Mouse (Mus musculus): ENCODE data around the gene Nt5c2. TPM values are rescaled to one million over a fixed set of nuclear protein-coding genes. Genes with fewer than 3 reads are reported as not detected.
A peak's percentile ranks its signal among the peaks of the same experiment; 100 is the strongest.

Gene Nt5c2
- polyA plus RNA-seq, 1 experiment from 2014 or later, result 55.1 TPM

DNA sequence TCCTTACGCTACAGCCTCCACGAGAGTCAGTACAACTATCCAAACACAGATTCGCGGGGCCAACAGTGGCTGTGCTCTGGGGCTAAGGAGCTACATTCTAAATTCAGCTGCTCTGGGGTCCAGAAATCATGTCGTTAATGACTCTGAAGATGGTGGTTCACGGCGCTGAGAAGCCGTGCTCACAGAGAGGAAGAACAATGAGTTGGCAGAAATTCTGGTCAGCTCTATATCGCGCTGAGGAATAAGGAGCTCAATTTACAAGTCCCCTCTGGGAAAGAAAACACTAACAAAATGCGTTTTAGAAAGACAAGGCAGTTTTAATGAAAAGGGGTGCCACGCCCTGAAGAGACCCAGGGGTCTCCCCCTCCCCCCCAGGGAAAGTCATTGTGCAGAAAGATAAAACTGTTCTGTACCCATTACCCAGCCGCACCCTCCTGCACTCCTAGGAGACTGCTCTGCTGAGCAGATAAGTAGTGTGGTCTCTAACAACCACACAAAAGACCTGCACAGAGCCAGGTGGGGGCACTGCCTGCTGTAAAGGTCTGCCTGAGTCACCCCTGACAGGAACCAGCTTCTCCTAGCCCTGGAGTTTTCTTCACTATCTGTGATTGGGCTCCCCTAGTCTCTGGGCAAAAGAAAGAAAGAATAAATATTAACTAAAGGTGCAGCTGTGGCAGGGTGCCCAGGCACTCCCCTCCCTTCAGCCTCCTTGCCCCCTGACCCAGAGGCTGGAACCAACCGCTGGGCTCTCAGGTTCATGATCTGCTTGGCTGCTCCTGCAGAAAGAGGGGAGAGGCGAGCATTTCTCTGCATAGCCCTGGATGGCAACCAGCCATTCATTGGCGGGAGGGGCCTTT, 26.5 kb downstream of the Nt5c2 start:
- peak; percentile 70; the same call in 1 of the 2 replicates for ATAC-seq (replicated peaks; ENCODE audit: low FRiP score, low TSS enrichment, low read depth)
- no peaks in the 10 kb centered on the region for H3K36me3 ChIP-seq (ENCODE audit: control insufficient read depth, insufficient read depth, low read length)
- H3K27ac ChIP-seq (ENCODE audit: low read depth), result peak overlapping the region; percentile 1; the same call in 1 of the 2 replicates
- H3K4me1 ChIP-seq (replicated peaks; ENCODE audit: control insufficient read depth, insufficient read depth, low read length), result peaks cover 3% of the 10 kb centered on the region; the same call in 1 of the 2 replicates
- no peak overlapping the region for H3K4me3 ChIP-seq (ENCODE audit: low read depth, low read length)
- H3K9ac ChIP-seq (ENCODE audit: low read length), result no peak overlapping the region
- no peaks in the 10 kb centered on the region for H3K9me3 ChIP-seq (ENCODE audit: control insufficient read depth, low read length)
- no peak for DNase-seq (ENCODE audit: low spot score)
- no peak overlapping the region for H3K4me2 ChIP-seq (ENCODE audit: low read length)
- WGBS, result 56% methylated on average over 16 of the region's 16 CpGs
- H3K27me3 ChIP-seq (replicated peaks; ENCODE audit: control insufficient read depth, insufficient read depth, low read length), result no peaks in the 10 kb centered on the region

DNA sequence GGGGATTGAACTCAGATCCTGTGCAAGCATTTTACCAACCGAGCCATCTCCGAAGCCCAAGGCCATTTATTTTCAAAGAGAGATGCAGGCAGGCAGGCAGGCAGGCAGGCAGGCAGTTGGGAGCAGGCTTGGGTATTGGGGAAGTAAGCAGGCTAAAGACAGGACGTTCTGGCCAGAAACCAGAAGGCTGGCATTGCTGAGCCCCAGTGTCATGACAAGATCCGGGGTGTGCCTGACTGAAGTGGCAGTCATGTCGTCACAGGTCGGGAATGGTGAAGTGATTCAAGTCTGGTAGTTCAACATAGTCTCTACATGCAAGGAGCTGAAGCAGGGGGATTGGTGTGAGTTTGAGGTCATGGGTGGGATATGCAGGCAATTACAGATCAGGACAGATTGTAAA, 27.3 kb downstream of the Nt5c2 start:
- WGBS, result 77% methylated on average over 6 of the region's 6 CpGs
- Histone ChIP-seq H3K4me2 (ENCODE audit: low read length) (no peak overlapping the region), H3K36me3 (ENCODE audit: control insufficient read depth, insufficient read depth, low read length) (no peaks in the 10 kb centered on the region), H3K4me1 (replicated peaks; ENCODE audit: control insufficient read depth, insufficient read depth, low read length) (peaks cover 3% of the 10 kb centered on the region; the same call in 1 of the 2 replicates), H3K9ac (ENCODE audit: low read length) (no peak overlapping the region), H3K9me3 (ENCODE audit: control insufficient read depth, low read length) (no peaks in the 10 kb centered on the region), H3K4me3 (ENCODE audit: low read depth, low read length) (no peak overlapping the region), H3K27ac (ENCODE audit: low read depth) (no peak overlapping the region), H3K27me3 (replicated peaks; ENCODE audit: control insufficient read depth, insufficient read depth, low read length) (no peaks in the 10 kb centered on the region)
- DNase-seq (ENCODE audit: low spot score) (no peak), ATAC-seq (replicated peaks; ENCODE audit: low FRiP score, low TSS enrichment, low read depth) (no peak)

DNA sequence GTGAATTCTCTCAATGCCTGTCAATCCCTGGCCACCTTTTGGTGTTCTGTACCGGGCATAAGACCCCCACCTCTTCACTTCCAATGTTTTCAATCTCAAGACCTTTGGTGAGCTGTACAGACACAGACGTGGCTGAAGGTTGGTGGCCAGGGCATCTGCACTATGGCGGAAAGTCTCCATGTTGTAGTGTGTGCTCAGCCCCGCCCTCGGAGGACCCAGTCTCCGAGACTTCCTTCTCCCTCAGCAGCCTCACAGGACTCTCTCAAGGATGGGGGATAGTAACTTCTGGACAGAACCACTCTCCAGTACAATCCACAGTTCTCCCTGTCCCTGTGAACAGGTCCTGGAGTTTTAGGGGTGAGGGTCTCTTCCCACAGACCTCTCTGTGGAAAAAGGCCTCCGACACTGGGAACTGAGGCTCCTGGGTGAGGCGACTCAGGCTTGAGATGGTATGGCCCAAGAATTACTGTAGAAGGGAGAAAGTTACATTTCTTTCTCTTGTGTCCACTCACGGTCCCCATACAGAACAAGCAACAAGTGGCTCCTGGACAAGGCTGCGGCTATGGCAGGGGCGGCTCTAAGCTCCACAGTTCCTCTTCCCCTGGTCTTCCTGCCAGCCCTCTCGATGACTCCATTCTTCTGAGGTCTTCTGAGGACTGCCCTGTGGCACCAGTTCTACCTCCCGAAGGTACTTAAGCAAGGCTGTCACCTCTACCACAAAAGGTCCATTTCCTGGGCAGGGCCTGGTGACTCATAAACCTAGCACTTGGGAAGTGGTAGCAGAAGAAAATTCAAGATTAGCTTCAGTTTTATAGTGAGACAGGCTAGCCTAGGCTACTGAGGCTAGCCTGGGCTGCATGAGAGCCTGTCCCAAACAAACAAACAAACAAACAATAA, 30.0 kb downstream of the Nt5c2 start:
- H3K9me3 ChIP-seq (ENCODE audit: control insufficient read depth, low read length), result no peaks in the 10 kb centered on the region
- no peak overlapping the region for H3K4me3 ChIP-seq (ENCODE audit: low read depth, low read length)
- H3K36me3 ChIP-seq (ENCODE audit: control insufficient read depth, insufficient read depth, low read length), result no peaks in the 10 kb centered on the region
- ATAC-seq (replicated peaks; ENCODE audit: low FRiP score, low TSS enrichment, low read depth), result no peak
- H3K4me1 ChIP-seq (replicated peaks; ENCODE audit: control insufficient read depth, insufficient read depth, low read length), result peaks cover 3% of the 10 kb centered on the region; the same call in 1 of the 2 replicates
- 82% methylated on average over 13 of the region's 13 CpGs for WGBS
- no peaks in the 10 kb centered on the region for H3K27me3 ChIP-seq (replicated peaks; ENCODE audit: control insufficient read depth, insufficient read depth, low read length)
- no peak for DNase-seq (ENCODE audit: low spot score)
- H3K9ac ChIP-seq (ENCODE audit: low read length), result no peak overlapping the region
- H3K27ac ChIP-seq (ENCODE audit: low read depth), result no peak overlapping the region
- H3K4me2 ChIP-seq (ENCODE audit: low read length), result no peak overlapping the region

DNA sequence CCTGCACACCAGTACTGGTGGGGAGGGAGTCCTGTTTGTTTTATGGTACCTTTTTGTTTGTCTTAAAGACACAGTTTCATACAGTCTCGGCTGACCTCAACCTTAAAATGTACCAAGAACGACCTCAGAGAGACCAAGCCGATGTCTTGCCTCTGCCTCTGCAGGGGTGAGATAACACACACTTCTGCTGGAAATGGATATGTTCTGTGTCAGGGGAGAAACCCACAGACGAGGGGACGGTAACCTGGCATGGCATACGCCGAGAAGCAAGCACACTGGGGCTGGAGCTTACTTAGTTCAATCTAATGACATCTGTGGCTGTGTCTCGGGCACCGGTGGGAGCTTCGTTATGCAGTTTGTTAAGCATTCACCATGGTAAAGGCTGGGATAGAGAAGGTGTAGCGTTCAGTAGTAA, 31.0 kb downstream of the Nt5c2 start:
- Histone ChIP-seq H3K9me3 (ENCODE audit: control insufficient read depth, low read length) (no peaks in the 10 kb centered on the region), H3K4me3 (ENCODE audit: low read depth, low read length) (no peak overlapping the region), H3K4me2 (ENCODE audit: low read length) (peak overlapping the region; percentile 11; the same call in 1 of the 2 replicates), H3K4me1 (replicated peaks; ENCODE audit: control insufficient read depth, insufficient read depth, low read length) (peaks cover 3% of the 10 kb centered on the region; the same call in 1 of the 2 replicates), H3K27me3 (replicated peaks; ENCODE audit: control insufficient read depth, insufficient read depth, low read length) (no peaks in the 10 kb centered on the region), H3K27ac (ENCODE audit: low read depth) (peak overlapping the region; percentile 38; the same call in 1 of the 2 replicates), H3K36me3 (ENCODE audit: control insufficient read depth, insufficient read depth, low read length) (no peaks in the 10 kb centered on the region), H3K9ac (ENCODE audit: low read length) (no peak overlapping the region)
- 0 out of 2 replicates have a peak, but pooled peaks have one; percentile 59 for ATAC-seq (replicated peaks; ENCODE audit: low FRiP score, low TSS enrichment, low read depth)
- WGBS, result 35% methylated on average over 11 of the region's 11 CpGs
- no peak for DNase-seq (ENCODE audit: low spot score)

DNA sequence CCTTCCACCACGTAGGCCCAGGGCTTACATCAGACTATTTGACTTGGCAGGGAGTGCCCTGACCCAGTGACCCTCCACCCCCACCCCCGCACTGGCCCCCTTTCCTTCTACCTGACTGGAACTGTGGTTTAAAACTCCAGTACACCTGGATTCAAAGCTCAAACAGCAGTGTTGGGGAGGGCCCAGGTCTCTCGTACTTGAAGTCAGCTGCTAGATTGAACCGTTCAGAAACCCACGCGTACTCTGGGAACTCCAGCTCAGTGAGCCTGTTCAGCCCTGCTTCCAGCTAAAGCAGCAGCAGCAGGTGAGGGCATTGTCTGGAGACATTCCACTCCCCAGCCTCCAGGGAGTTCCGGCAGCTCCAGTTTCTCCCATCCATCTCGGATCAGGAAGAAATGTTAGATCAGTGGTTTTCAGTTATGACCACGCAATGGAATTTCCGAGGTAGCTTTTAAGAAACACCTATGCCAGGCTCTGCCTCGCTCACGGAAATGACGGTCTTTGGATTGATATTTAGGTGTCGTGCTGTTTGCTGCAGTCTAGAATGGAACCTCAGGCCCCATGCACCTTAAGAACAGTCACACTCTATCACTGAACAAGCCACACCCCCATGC, 31.5 kb downstream of the Nt5c2 start:
- Histone ChIP-seq H3K4me3 (ENCODE audit: low read depth, low read length) (no peak overlapping the region), H3K4me1 (replicated peaks; ENCODE audit: control insufficient read depth, insufficient read depth, low read length) (peaks cover 3% of the 10 kb centered on the region; the same call in 1 of the 2 replicates), H3K27ac (ENCODE audit: low read depth) (peak overlapping the region; percentile 65), H3K36me3 (ENCODE audit: control insufficient read depth, insufficient read depth, low read length) (no peaks in the 10 kb centered on the region), H3K4me2 (ENCODE audit: low read length) (peak overlapping the region; percentile 11; the same call in 1 of the 2 replicates), H3K27me3 (replicated peaks; ENCODE audit: control insufficient read depth, insufficient read depth, low read length) (no peaks in the 10 kb centered on the region), H3K9ac (ENCODE audit: low read length) (no peak overlapping the region), H3K9me3 (ENCODE audit: control insufficient read depth, low read length) (no peaks in the 10 kb centered on the region)
- 34% methylated on average over 14 of the region's 14 CpGs for WGBS
- peak; percentile 48 for ATAC-seq (replicated peaks; ENCODE audit: low FRiP score, low TSS enrichment, low read depth)
- no peak for DNase-seq (ENCODE audit: low spot score)

DNA sequence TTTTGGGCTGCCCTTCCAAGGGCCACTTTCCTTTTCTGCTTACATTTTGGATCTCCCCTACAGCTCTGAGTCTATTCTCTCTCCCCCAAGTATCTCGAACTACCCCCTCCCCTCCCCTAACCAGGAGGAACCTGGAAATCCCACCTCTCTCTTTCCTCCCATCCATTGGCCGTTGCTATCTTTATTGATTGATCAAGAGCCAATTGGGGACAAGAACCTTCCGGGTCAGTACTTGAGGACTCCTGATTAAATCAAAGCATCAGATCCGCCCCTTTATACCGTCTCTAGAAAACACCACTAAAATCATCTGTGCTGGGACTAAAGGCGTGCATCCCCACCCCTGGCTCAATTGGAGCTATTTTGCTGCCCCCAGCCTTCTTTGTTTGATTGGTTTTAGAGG, 33.5 kb downstream of the Nt5c2 start:
- H3K36me3 ChIP-seq (ENCODE audit: control insufficient read depth, insufficient read depth, low read length), result no peaks in the 10 kb centered on the region
- peaks cover 3% of the 10 kb centered on the region; the same call in 1 of the 2 replicates for H3K4me1 ChIP-seq (replicated peaks; ENCODE audit: control insufficient read depth, insufficient read depth, low read length)
- H3K9ac ChIP-seq (ENCODE audit: low read length), result no peak overlapping the region
- no peak for DNase-seq (ENCODE audit: low spot score)
- no peak for ATAC-seq (replicated peaks; ENCODE audit: low FRiP score, low TSS enrichment, low read depth)
- H3K4me2 ChIP-seq (ENCODE audit: low read length), result no peak overlapping the region
- H3K9me3 ChIP-seq (ENCODE audit: control insufficient read depth, low read length), result no peaks in the 10 kb centered on the region
- H3K27me3 ChIP-seq (replicated peaks; ENCODE audit: control insufficient read depth, insufficient read depth, low read length), result no peaks in the 10 kb centered on the region
- H3K4me3 ChIP-seq (ENCODE audit: low read depth, low read length), result no peak overlapping the region
- H3K27ac ChIP-seq (ENCODE audit: low read depth), result no peak overlapping the region
- 30% methylated on average over 6 of the region's 6 CpGs for WGBS

DNA sequence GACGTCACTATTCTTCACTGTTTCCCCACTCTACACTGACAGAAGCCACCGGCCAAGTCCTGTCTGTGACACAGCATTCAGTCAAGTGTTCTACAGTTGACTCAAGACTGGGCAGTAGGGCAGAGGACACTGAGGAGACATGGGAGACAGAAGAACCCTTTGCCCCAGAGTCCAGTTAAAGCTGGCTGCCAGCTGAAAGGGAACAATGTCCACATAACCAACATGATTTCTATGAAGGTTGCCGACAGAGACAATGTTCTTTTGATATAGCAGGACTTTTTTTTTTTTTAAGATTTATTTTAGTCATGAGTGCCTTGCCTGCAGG, 35.2 kb downstream of the Nt5c2 start:
- Histone ChIP-seq H3K36me3 (ENCODE audit: control insufficient read depth, insufficient read depth, low read length) (no peaks in the 10 kb centered on the region), H3K4me3 (ENCODE audit: low read depth, low read length) (no peak overlapping the region), H3K9ac (ENCODE audit: low read length) (no peak overlapping the region), H3K4me1 (replicated peaks; ENCODE audit: control insufficient read depth, insufficient read depth, low read length) (peaks cover 3% of the 10 kb centered on the region; the same call in 1 of the 2 replicates), H3K27me3 (replicated peaks; ENCODE audit: control insufficient read depth, insufficient read depth, low read length) (no peaks in the 10 kb centered on the region), H3K4me2 (ENCODE audit: low read length) (no peak overlapping the region), H3K9me3 (ENCODE audit: control insufficient read depth, low read length) (no peaks in the 10 kb centered on the region), H3K27ac (ENCODE audit: low read depth) (no peak overlapping the region)
- WGBS, result 87% methylated on average over 3 of the region's 3 CpGs
- ATAC-seq (replicated peaks; ENCODE audit: low FRiP score, low TSS enrichment, low read depth) (no peak), DNase-seq (ENCODE audit: low spot score) (no peak)
